Mouse (Mus musculus): Measurements from ENCODE around the gene Fam122b. TPM values are rescaled to one million over a fixed set of nuclear protein-coding genes. Genes with fewer than 3 reads are reported as not detected.

The Fam122b gene
- polyA plus RNA-seq (2014; fragmentation: Illumina TruSeq; extraction: RNeasy Lipid Tissue Mini Kit (QIAGEN cat#74804); ENCODE audit: low replicate concordance), result 16.0 TPM

GRCm38 (mm10) chrX:53269289-53270062, at the start of gene Fam122b:
Fam122b (minus strand) TSS chrX:53269805.

GRCm38 (mm10) chrX:53273124-53273523, 3.5 kb upstream of the Fam122b start, which contains the start of gene Fam122c:
Fam122c (plus strand) TSS chrX:53273424.

GRCm38 (mm10) chrX:53240011-53240410, 29.6 kb downstream of the Fam122b start, which contains the start of gene Plac1:
Plac1 (minus strand) TSS chrX:53240111.

Other genes starting within 250 kb of the Fam122b start
- not detected for gene Plac1, start 29.7 kb downstream of the Fam122b start, polyA plus RNA-seq (2014; fragmentation: Illumina TruSeq; extraction: RNeasy Lipid Tissue Mini Kit (QIAGEN cat#74804); ENCODE audit: low replicate concordance)
- not detected for gene Fam122c, start 3.6 kb upstream of the Fam122b start, polyA plus RNA-seq (2014; fragmentation: Illumina TruSeq; extraction: RNeasy Lipid Tissue Mini Kit (QIAGEN cat#74804); ENCODE audit: low replicate concordance)
- gene Mospd1, start 100.7 kb upstream of the Fam122b start, polyA plus RNA-seq (2014; fragmentation: Illumina TruSeq; extraction: RNeasy Lipid Tissue Mini Kit (QIAGEN cat#74804); ENCODE audit: low replicate concordance), result 70.9 TPM
- not detected for gene Etd, start 165.1 kb upstream of the Fam122b start, polyA plus RNA-seq (2014; fragmentation: Illumina TruSeq; extraction: RNeasy Lipid Tissue Mini Kit (QIAGEN cat#74804); ENCODE audit: low replicate concordance)

All from small intestine, adult 10 weeks (tissue).